Mouse (Mus musculus) spleen, adult 12 weeks (tissue): ENCODE results near the gene Tfam.

ENCODE experiments used
- DNase-seq: peaks from one replicate; pipeline ENCODE4 v3.0.0; 2022; ENCODE audit warnings: low spot score

The Tfam gene

DNA sequence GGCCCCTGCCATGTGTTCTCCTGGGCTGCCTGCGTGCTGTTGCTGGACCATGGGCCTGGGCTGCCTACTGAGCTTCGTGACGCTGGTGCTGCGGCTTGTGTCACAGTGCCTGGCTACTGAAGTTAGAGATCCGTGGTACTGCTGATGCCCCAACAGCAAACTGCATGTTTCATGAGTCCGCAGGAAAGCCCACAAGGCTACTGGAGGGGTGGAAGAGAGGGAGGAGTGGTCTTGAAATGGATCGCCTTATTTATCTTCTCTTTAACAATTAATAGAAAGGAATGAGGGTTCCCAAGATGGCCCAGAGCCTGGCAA is at the start of gene Tfam:
Gene Tfam, minus strand, starts transcription at position 41 of the 315 bp plus-strand sequence.
- no peak for DNase-seq

GRCm38 (mm10) chr10:71285126-71285580 is 47.1 kb upstream of the Tfam start, which contains the start of gene Ube2d1:
TSS of gene Ube2d1 (minus strand) at chr10:71285262.
- peak; percentile 40 for DNase-seq

DNA sequence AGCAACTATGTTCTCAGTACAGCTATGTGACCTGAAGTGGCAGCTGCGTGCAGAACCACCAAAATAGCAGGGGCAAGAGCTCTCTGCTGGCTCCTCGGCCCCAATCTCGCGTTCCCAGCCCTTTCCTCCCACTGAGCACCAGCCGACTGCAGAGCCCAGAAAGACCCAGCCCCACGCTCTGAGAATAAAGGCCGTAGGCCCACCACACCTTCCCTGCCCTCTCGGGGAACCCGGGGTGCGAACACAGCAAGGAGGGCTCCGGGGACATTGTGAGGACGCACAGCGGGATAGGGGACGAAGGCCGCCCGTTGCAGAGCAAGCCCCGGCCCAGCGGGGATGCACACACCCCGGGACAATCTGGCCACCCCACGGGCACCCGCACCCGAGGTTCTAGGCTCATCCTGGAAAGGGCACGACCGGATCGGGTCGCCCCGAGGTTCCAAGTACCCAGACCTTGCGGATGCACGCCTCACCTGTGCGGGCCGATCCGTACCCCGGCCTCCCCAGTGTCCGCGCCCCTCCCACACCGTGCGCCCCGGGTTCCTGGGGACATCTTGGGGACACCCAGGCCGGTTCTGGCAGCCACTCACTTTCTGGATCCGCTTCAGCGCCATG is 46.5 kb upstream of the Tfam start:
- DNase-seq = no peak

- DNase-seq = no peak
Measured at GRCm38 (mm10) chr10:71284131-71284510, 46.0 kb upstream of the Tfam start.

GRCm38 (mm10) chr10:71273008-71273739 is 35.1 kb upstream of the Tfam start:
- no peak for DNase-seq

DNA sequence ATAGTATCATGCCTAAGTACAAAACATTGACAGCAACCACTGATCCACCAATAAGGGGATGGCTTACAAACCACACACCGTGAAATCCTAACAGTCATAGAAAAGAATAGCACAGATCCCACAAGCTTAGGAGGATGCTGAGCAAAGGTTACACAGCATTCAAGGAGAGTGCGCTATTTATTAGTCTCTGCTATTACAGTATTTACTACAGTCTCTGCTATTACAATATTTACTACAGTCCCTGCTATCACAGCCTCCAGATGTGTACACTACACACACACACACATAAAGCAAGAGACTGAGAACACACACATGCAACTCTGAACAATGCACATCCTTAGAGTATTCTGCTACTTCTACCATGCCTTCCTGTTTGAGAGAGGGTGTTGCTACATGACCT is 29.9 kb upstream of the Tfam start:
- no peak for DNase-seq

DNA sequence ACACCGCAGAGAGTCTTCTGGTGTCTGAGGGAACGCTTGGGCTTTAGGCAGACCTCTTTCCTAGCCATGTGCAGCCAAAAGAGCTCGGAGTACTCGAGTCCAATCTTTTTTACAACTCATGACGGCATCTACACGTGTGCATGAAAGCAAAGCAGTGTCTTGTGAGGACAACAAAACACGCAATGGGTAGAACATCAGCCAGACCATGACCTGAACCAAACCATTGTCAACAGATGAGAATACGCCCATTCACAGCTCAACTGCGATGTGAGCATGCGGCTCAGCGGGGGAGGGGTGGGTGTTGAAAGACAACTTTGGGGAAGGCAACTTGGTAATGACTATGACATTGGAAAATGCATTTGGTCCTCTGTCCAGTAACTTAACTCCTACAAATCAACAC is 29.4 kb upstream of the Tfam start:
- no peak for DNase-seq

- DNase-seq = no peak
Measured at GRCm38 (mm10) chr10:71265067-71265466, 27.0 kb upstream of the Tfam start.

GRCm38 (mm10) chr10:71261637-71262036 is 23.6 kb upstream of the Tfam start:
- no peak for DNase-seq

- no peak for DNase-seq
Measured at GRCm38 (mm10) chr10:71258943-71259342, 20.9 kb upstream of the Tfam start.

- DNase-seq = no peak
Measured at GRCm38 (mm10) chr10:71258516-71258915, 20.4 kb upstream of the Tfam start.

- no peak for DNase-seq
Measured at GRCm38 (mm10) chr10:71253147-71253546, 15.1 kb upstream of the Tfam start.

GRCm38 (mm10) chr10:71252421-71252820 is 14.3 kb upstream of the Tfam start:
- DNase-seq = no peak

DNA sequence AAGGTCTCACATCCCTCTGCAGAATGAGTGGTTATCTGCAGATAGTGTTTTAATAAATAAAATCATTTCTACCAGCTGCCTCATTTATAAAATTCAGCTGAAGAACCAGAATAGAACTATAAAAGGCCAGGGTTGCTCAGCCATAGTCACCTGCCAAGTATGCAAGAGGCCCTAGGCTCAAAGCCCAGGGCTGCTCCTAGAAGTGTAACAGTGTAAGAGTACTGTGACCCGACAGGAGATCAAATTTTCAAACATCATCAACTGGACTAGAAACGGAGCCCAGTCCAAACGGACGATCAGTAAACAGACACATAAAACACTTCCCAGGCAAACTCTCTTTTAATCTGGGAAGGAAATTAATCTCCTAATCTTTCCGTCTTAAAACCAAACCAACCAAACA is 13.8 kb upstream of the Tfam start:
- no peak for DNase-seq

DNA sequence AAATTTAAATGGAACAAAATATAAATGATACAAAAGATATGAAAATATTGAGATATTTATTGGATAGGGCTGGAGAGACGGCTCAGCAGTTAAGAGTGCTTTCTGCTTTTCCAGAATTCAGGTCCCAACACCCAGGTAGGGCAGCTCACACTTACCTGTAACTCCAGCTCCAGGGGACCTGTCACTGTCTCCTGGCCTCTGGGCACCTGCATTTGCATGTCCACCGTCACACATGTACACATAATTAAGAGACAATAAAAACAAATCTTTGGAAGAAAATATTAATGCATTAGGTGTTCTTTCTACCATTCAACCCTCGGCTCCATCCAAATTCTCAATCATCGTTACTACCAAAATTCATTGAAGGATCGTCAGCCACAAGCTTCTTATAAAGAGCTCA is 13.2 kb upstream of the Tfam start:
- DNase-seq = no peak

DNA sequence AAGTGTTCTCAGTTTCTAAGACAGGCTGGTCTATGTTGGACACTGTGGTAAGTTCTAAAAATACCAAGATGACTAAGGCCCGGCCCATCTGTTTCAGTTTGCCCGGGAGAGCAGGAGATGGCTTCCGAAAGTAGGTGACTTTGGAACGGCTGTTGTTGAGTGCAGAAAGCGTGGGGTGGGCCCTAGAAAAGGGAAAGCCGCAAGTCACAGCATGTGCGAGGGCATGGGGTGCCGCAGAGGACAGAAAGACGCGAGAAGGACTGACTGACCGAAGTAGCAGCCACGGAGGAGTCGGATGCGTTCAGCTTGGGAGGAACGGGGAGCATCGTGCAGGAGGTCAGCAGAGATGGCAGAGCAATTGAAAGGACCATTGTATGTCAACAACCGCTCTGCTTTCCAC is 12.4 kb upstream of the Tfam start:
- DNase-seq = no peak

- no peak for DNase-seq
Measured at GRCm38 (mm10) chr10:71249086-71249880, 11.2 kb upstream of the Tfam start.

GRCm38 (mm10) chr10:71246956-71247355 is 8.9 kb upstream of the Tfam start:
- DNase-seq = peak; percentile 11

DNA sequence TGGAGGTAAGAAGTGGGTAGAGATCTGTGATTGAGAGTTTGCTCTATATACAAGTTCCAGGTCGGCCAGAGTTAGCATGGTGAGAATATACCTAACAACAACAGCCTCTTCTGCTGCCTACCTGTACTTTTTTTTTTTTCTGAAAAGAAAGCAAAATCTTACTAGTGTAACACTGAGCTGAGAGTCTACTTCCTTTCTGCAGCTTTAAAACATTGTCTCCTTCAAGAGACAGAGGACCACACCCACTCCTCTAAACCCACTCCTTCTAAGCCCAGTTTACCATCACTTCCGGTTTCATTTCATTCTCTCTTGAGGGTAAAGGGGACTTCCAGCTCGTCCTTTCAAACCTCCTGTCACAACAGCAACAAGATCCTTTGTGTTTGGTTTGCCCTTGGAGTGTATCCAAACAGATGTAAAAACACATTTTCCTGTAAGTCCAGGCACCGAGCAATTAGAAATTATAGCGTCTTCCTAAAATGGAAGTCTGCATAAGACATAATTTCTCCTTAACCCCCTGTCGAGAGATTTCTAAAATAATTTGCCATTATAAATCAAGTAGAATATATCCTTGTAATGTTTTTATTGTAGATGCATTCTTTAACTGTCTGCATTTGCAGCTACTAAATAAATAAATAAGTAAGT is 1.5 kb upstream of the Tfam start:
- DNase-seq = no peak

GRCm38 (mm10) chr10:71237516-71238239 is 402 bp downstream of the Tfam start:
- peak; percentile 91 for DNase-seq

DNA sequence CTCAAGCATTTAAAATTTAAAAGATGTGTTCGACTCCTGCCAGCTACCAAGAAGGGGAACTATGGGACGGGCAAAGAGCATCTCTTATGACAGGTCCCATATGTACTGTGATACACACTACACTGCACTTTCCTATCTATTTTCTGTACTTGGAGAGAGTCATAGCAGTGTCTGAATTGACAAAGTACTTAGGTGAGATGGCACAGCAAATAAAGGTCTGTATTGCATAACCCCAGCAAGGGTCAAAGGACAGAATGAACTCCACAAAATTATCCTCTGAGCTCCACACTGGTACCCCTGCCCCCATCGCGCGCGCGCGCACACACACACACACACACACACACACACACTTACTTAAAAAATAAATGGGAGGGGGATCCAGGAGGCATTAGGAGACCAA is 4.0 kb downstream of the Tfam start:
- no peak for DNase-seq

GRCm38 (mm10) chr10:71225894-71226293 is 12.2 kb downstream of the Tfam start:
- DNase-seq = peak; percentile 54
